ENCODE assay signal across 18 mouse cellular contexts in genomic region chr4:136721937-136722336, GRCm38 (mm10).
"Had no signal": no experiment of that assay in that cellular context is flagged by ENCODE, and none has a peak within 500 bp of the region (broad histone marks: within the 10 kb centered on the region; RNA-seq: fewer than 3 reads in every experiment).

No protein-coding gene starts in this region.

- H3K27me3 ChIP-seq: limb, embryonic 12.5 days; limb, embryonic 15.5 days; neural tube, embryonic 12.5 days; neural tube, embryonic 15.5 days had no signal

- H3K4me3 ChIP-seq: layer of hippocampus, adult 2 months; limb, embryonic 12.5 days; limb, embryonic 15.5 days; neural tube, embryonic 12.5 days; neural tube, embryonic 15.5 days had no signal

- H3K36me3 ChIP-seq: limb, embryonic 12.5 days; limb, embryonic 15.5 days; neural tube, embryonic 15.5 days had no signal

- H3K4me2 ChIP-seq: limb, embryonic 12.5 days; limb, embryonic 15.5 days; liver, embryonic 11.5 days; lung, embryonic 14.5 days; neural tube, embryonic 12.5 days; neural tube, embryonic 15.5 days had no signal

- H3K9ac ChIP-seq: limb, embryonic 12.5 days; limb, embryonic 15.5 days; liver, embryonic 14.5 days; liver, postnatal 0 days; lung, embryonic 14.5 days; neural tube, embryonic 12.5 days; neural tube, embryonic 15.5 days had no signal

- H3K27ac ChIP-seq: kidney, postnatal 0 days; layer of hippocampus, adult 2 months; limb, embryonic 12.5 days; limb, embryonic 15.5 days; liver, embryonic 14.5 days; macrophage; neural tube, embryonic 12.5 days; neural tube, embryonic 15.5 days; stomach, postnatal 0 days had no signal

- H3K9me3 ChIP-seq: limb, embryonic 12.5 days; limb, embryonic 15.5 days; neural tube, embryonic 12.5 days; neural tube, embryonic 15.5 days had no signal

- ATAC-seq: intestine, embryonic 16.5 days; liver, postnatal 0 days had no signal

- DNase-seq: kidney, adult 18-20 months; kidney, postnatal 25 days; liver, postnatal 0 days; right cerebral cortex, adult 18-20 months; right cerebral cortex, postnatal 4 days; thymus, postnatal 25 days had no signal
